Mouse (Mus musculus): ENCODE results near the gene Gfy. TPM values are rescaled to one million over a fixed set of nuclear protein-coding genes. Genes with fewer than 3 reads are reported as not detected.

Gene Gfy
- not detected in 4 replicates for total RNA-seq (2023)

DNA sequence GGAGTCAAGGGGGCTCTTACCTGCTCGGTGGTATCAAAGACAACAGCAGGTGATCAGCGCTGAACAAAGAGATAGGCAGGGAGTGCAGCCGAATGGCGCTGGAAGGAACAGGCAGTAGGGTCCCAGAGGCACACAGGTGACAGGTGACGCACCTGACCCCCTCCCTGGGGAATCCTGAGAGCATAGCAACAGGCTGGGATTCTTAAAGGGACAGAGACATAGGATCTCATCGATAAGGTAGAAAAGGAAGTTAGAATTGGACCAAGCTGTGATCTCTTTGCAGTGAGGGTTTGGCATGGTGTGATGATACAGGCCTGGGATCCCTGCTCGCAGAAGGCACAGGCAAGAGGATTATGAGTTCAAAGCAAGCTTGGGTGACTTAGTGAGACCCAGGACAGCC is at the start of gene Gfy:
Gfy (minus strand) TSS at position 101 of the 400 bp plus-strand sequence.

DNA sequence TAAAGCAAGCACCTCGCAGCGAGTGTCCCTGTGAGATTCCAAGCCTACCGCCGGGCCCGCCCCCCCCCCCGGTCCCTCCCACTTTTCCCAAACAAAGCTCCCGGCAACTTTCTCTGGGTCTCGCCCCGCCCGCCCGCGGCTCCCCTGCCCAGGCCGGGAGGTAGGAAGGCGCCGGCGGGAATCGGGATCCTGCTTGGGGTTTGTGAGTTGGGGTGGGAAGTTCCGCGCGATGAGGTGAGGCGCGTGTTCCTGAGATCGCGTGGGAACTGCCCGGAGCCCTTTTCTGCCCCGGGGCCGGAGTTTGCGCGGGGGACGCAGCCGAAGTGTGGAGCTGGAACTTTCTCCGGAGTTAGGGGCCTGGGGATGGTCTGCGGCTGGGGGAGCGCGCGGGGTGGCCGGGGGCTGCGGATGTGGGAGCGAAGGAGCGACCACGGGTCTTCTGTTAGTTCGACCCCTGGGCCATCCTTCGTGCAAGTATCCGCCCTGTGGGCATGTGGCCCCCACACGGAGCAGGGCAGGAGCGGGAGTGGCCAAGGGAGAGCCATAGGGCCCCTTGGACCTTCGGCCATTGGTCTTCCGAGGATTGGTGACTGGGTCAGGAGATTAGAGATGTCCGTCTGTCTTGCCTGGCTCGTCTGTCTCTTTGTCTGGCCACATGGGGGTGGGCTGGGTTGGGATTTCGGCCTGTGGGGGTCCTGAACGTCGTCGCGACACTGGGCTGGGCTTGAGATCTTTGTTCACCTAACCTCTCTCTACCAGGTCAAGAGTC is 36.5 kb upstream of the Gfy start, which contains the start of gene Tead2:
Tead2 (plus strand) TSS at position 81 of the 769 bp plus-strand sequence.

GRCm38 (mm10) chr7:45211851-45212251 is 32.5 kb upstream of the Gfy start, which contains the start of gene Dkkl1:
Gene Dkkl1 (minus strand): TSS chr7:45212147.

DNA sequence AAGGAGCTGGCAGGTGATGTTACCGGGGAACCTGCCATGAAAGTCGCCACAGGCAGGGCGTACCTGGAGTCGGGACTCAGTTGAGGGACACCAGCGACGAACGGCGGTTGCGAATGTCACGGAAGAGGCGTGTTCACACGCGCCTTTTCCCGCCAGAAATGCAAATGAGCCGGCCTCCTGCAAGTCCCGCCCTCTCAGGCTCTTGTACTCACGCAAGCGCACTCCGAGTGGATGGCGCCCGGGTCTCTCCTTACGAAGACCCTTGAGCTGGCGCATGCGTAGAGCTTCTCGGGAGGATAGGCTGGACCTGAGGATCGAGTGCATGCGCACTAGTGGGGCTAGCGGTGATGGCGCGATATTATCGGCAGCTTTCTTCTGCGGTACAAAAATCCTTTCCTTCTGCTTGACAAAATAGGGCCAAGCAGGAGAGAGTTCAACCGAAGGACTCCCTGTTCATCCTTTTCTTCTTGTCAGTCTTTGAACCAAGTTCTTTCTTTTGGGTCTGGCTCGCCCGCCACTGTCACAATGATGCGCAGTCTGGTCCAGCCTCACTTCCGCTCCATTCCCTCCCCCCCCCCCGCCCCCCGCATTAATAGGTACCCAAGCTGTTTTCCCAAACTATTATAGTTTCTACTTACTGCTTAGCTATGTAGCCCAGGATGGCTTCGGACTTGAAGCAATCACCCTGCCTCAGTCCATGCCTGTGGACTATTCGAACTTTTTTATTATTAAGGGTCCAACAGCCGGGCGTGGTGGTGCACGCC is 25.2 kb upstream of the Gfy start, which contains the start of gene Ccdc155:
Ccdc155 (minus strand) TSS at position 513 of the 764 bp plus-strand sequence.

DNA sequence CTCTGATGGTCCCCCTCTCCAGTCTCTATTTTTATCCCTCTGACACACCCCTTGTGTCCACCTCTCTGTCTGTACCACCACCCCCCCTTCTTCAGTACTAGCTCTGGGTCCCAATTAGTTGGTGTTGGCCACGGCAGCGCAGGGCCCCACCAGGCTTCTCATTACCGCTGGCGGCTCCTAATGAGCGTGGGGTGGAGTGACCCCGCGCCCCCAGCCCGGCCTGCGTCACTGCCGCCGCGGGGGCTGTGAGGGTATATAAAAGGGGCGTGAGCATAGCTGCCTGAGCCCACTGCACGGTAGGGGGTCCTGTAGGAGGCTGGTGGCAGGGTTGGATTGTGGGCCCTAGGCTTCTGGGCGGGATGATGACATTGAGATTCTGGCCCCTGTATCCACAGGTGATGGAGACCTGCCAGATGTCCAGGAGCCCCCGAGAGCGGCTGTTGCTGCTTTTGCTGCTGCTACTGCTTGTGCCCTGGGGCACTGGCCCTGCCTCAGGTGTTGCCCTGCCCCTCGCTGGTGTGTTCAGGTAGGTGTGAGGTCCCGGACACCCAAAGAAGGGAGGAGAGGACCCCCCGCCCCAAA is 1.6 kb upstream of the Gfy start, which contains the start of gene Pth2:
Pth2 (plus strand) TSS at position 100 of the 582 bp plus-strand sequence.

GRCm38 (mm10) chr7:45163735-45164490 is 15.5 kb downstream of the Gfy start, which contains the start of gene Slc17a7:
Gene Slc17a7 (plus strand): TSS chr7:45163949.

GRCm38 (mm10) chr7:45154096-45154992 is 25.0 kb downstream of the Gfy start, which contains the start of the genes Pih1d1 and Aldh16a1:
Gene Pih1d1 (plus strand): TSS chr7:45154303.
Gene Aldh16a1 (minus strand): TSS chr7:45154584.

DNA sequence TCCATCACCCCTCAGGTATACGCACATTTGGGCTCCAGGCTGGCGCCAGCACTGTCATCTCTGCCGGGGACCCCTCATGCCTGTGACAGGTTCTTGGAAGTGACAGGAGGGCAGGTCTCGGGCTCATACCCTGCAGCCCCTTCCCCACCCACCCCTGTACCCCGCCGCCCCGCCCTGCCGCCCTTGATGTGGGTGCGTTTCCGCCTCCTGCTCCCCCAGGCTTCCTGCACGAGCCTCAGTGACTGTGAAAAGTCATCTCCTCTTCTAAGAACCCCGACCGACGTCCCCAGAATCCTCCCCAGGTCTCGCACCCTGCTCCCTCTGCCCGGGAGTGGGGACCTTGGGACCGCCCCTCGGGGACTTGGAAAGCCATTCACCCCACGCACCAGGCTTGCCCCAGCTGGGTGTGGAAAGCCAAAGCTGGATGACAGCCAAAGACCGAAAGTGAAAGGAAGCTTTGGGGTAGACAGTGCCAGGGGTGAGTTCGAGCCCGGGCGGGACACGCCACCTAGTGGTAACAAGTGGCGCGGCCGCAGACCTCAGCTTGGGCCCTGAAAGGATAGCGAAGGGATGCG is 43.3 kb downstream of the Gfy start, which contains the start of the genes Gm45713 and Flt3l:
Gm45713 (minus strand) TSS at position 239 of the 575 bp plus-strand sequence.
Flt3l (minus strand) TSS at position 440 of the 575 bp plus-strand sequence.

DNA sequence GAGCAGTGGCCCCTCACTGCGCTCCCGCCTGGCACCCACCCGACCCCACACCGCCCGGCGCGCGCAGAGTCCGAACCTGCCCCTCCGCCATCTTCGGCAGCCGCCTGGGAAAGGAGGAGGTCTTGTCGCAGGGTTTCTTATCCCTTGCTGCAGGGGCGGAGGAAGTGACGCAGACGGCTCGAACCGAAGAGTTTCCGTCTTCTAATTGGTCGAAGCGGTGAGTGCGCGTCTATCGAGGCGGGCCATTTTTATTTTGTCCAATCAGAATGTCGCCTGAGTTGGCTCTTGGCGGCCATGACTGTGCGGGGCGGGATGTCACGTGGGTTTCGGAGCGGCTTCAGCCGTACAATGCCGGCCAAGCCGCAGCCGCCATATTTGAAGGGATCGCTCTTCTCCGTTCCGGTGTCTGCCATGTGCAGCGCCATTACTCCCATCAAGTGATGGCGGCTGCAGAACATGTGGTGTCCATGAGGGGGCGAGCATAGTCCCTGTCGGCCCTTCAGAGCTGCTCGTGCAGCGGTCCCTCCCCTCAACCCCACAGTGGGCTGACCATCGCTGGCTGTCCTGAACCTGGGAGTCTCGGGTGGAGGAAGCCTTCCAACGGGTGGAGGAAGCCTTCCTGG is 50.6 kb downstream of the Gfy start, which contains the start of gene Rpl13a:
Rpl13a (minus strand) TSS at position 138 of the 623 bp plus-strand sequence.

Other genes with a start within 250 kb of the Gfy start
- not detected in 4 replicates for gene Tsks, start 236.4 kb downstream of the Gfy start, total RNA-seq (2023)
- 0.60 TPM in 1 of 4 replicates, not detected in the others for gene Cpt1c, start 204.7 kb downstream of the Gfy start, total RNA-seq (2023)
- gene Prmt1, start 193.0 kb downstream of the Gfy start, total RNA-seq (2023): 144 to 150 TPM (median 149 TPM) in 4 replicates
- gene Irf3, start 181.9 kb downstream of the Gfy start, total RNA-seq (2023): 149 to 182 TPM (median 160 TPM) in 4 replicates
- gene Bcl2l12, start 180.9 kb downstream of the Gfy start, total RNA-seq (2023): 31.3 to 35.1 TPM (median 34.3 TPM) in 4 replicates
- gene Scaf1, start 163.2 kb downstream of the Gfy start, total RNA-seq (2023): 92.2 to 102 TPM (median 101 TPM) in 4 replicates
- 13.1 to 16.8 TPM (median 14.4 TPM) in 4 replicates for gene Rras, start 161.6 kb downstream of the Gfy start, total RNA-seq (2023)
- gene Prr12, start 126.7 kb downstream of the Gfy start, total RNA-seq (2023): 69.9 to 75.6 TPM (median 73.7 TPM) in 4 replicates
- 51.4 to 59.1 TPM (median 57.5 TPM) in 4 replicates for gene Nosip, start 117.1 kb downstream of the Gfy start, total RNA-seq (2023)
- 2.5 to 3.6 TPM (median 3.0 TPM) in 4 replicates for gene Prrg2, start 116.9 kb downstream of the Gfy start, total RNA-seq (2023)
- 2.1 to 5.0 TPM (median 2.8 TPM) in 4 replicates for gene Rcn3, start 87.3 kb downstream of the Gfy start, total RNA-seq (2023)
- gene Fcgrt, start 75.7 kb downstream of the Gfy start, total RNA-seq (2023): 27.9 to 34.9 TPM (median 30.5 TPM) in 4 replicates
- 2,382 to 2,495 TPM (median 2,446 TPM) in 4 replicates for gene Rps11, start 55.1 kb downstream of the Gfy start, total RNA-seq (2023)
- gene Rpl13a, start 50.8 kb downstream of the Gfy start, total RNA-seq (2023): 4,153 to 4,573 TPM (median 4,453 TPM) in 4 replicates
- gene Gm45713, start 43.3 kb downstream of the Gfy start, total RNA-seq (2023): not detected in 4 replicates
- 65.5 to 79.4 TPM (median 71.3 TPM) in 4 replicates for gene Flt3l, start 43.1 kb downstream of the Gfy start, total RNA-seq (2023)
- 40.9 to 53.7 TPM (median 42.8 TPM) in 4 replicates for gene Pih1d1, start 25.3 kb downstream of the Gfy start, total RNA-seq (2023)
- 104 to 117 TPM (median 113 TPM) in 4 replicates for gene Aldh16a1, start 25.0 kb downstream of the Gfy start, total RNA-seq (2023)
- gene Slc17a7, start 15.6 kb downstream of the Gfy start, total RNA-seq (2023): not detected in 4 replicates
- not detected in 4 replicates for gene Pth2, start 1.4 kb upstream of the Gfy start, total RNA-seq (2023)
- gene Ccdc155, start 25.3 kb upstream of the Gfy start, total RNA-seq (2023): 0.33 to 1.3 TPM (median 0.63 TPM) in 4 replicates
- gene Dkkl1, start 32.6 kb upstream of the Gfy start, total RNA-seq (2023): 0.86 to 2.6 TPM (median 1.2 TPM) in 3 of 4 replicates, not detected in the other
- gene Tead2, start 36.2 kb upstream of the Gfy start, total RNA-seq (2023): not detected in 4 replicates
- 1,712 to 1,809 TPM (median 1,728 TPM) in 4 replicates for gene Cd37, start 59.5 kb upstream of the Gfy start, total RNA-seq (2023)
- gene Slc6a16, start 61.5 kb upstream of the Gfy start, total RNA-seq (2023): not detected in 4 replicates
- 0.95 to 1.4 TPM (median 0.98 TPM) in 3 of 4 replicates, not detected in the other for gene Slc6a21, start 97.9 kb upstream of the Gfy start, total RNA-seq (2023)
- 10.6 to 12.8 TPM (median 11.5 TPM) in 4 replicates for gene Trpm4, start 154.2 kb upstream of the Gfy start, total RNA-seq (2023)
- not detected in 4 replicates for gene Hrc, start 155.7 kb upstream of the Gfy start, total RNA-seq (2023)
- gene Ppfia3, start 187.4 kb upstream of the Gfy start, total RNA-seq (2023): 0.21 to 0.47 TPM (median 0.43 TPM) in 3 of 4 replicates, not detected in the other
- gene Lin7b, start 191.0 kb upstream of the Gfy start, total RNA-seq (2023): 1.8 to 2.4 TPM in 2 of 4 replicates, not detected in the others
- gene Snrnp70, start 216.2 kb upstream of the Gfy start, total RNA-seq (2023): 589 to 644 TPM (median 622 TPM) in 4 replicates
- not detected in 4 replicates for gene Kcna7, start 226.1 kb upstream of the Gfy start, total RNA-seq (2023)
- gene Ntf5, start 234.1 kb upstream of the Gfy start, total RNA-seq (2023): not detected in 4 replicates
- gene Lhb, start 241.3 kb upstream of the Gfy start, total RNA-seq (2023): not detected in 4 replicates

All from B cell, adult 62 days (primary cell).